Mouse (Mus musculus) liver, adult 2 months (tissue): ENCODE measurements around the gene Ubxn6. TPM values are rescaled to one million over a fixed set of nuclear protein-coding genes. Genes with fewer than 3 reads are reported as not detected.

Experiments
- DNase-seq: peaks from one replicate; pipeline ENCODE4 v3.0.0-alpha.2; 2011; ENCODE audit warnings: low read depth, low spot score; ENCODE audit errors: extremely low read depth
- H3K27ac ChIP-seq: fragments of 200-500 bp; replicated peaks from 2 replicates; pipeline ENCODE4 v1.5.1; 2012; ENCODE audit warnings: low read depth, mild to moderate bottlenecking, control low read depth, inconsistent platforms, low read length; ENCODE audit not compliant: insufficient read depth
- H3K27me3 ChIP-seq: fragments of 200-500 bp; 2 replicates; pipeline ENCODE4 v1.6.1; 2012; ENCODE audit warnings: mild to moderate bottlenecking, moderate library complexity, low read length, inconsistent platforms; ENCODE audit not compliant: control insufficient read depth, insufficient read depth
- H3K36me3 ChIP-seq: fragments of 200-500 bp; 2 replicates; pipeline ENCODE4 v1.6.1; 2012; ENCODE audit warnings: low read length, inconsistent platforms; ENCODE audit not compliant: control insufficient read depth, insufficient read depth
- H3K4me1 ChIP-seq: fragments of 200-500 bp; 2 replicates; pipeline ENCODE4 v1.6.1; 2011; ENCODE audit warnings: low read length; ENCODE audit not compliant: control insufficient read depth, insufficient read depth
- H3K4me3 ChIP-seq: fragments of 200-500 bp; 2 replicates; pipeline ENCODE4 v1.5.1; 2011; ENCODE audit warnings: low read depth, mild to moderate bottlenecking, control low read depth, low read length, moderate library complexity; ENCODE audit not compliant: insufficient read depth
- H3K79me2 ChIP-seq: fragments of 200-500 bp; 2 replicates; pipeline ENCODE4 v1.6.1; 2012; ENCODE audit warnings: inconsistent platforms, mild to moderate bottlenecking, low read length, moderate library complexity; ENCODE audit not compliant: control insufficient read depth, insufficient read depth
- H3K9ac ChIP-seq: fragments of 200-500 bp; 2 replicates; pipeline ENCODE4 v1.6.1; 2012; ENCODE audit warnings: low read depth, mild to moderate bottlenecking, control low read depth, inconsistent platforms, low read length
- CTCF ChIP-seq: fragments of 200-500 bp; IDR thresholded peaks from 2 replicates; pipeline ENCODE4 v1.5.1; 2011; ENCODE audit warnings: low read depth, low read length, control low read depth
- POLR2A ChIP-seq: fragments of 200-500 bp; IDR thresholded peaks from 2 replicates; pipeline ENCODE4 v1.6.1; 2011; ENCODE audit warnings: low read length, control low read depth; ENCODE audit not compliant: insufficient read depth; ENCODE audit errors: extremely low read depth
- WGBS: fragments of 180-500 bp; shearing (Covaris S2); methylation state at CpG from one replicate; pipeline ENCODE4 v1.1.7; 2018; 5-methylcytosine and 5-hydroxymethylcytosine counted together
- polyA plus RNA-seq: library from polyadenylated mRNA; depleted of rRNA; stranded (reverse); fragments of >200 nt; gene quantifications from 2 replicates; pipeline ENCODE4 v1.2.3, GENCODE M21; 2012
- total RNA-seq: library from RNA; depleted of rRNA; stranded (reverse); fragments of >200 nt; gene quantifications from 2 replicates; pipeline ENCODE4 v1.2.3, GENCODE M21; 2014

Gene Ubxn6
- total and polyA plus RNA-seq, 2 experiments = 34.9 to 55.8 TPM

- Histone ChIP-seq H3K4me1 (peaks cover 29% of the 10 kb centered on the region), H3K36me3 (no peaks in the 10 kb centered on the region), H3K27me3 (no peaks in the 10 kb centered on the region), H3K79me2 (peaks cover 56% of the 10 kb centered on the region), H3K27ac (no peak overlapping the region), H3K4me3 (no peak overlapping the region), H3K9ac (no peak overlapping the region)
- DNase-seq = no peak
- 61% methylated on average over 7 of the region's 7 CpGs for WGBS
- TF ChIP-seq POLR2A = no peak
- no peak for TF ChIP-seq CTCF
Observed at GRCm38 (mm10) chr17:56034040-56034725, 40.6 kb downstream of the Ubxn6 start.

- no peaks in the 10 kb centered on the region for H3K27me3 ChIP-seq
- H3K79me2 ChIP-seq = peaks cover 56% of the 10 kb centered on the region
- H3K27ac ChIP-seq = no peak overlapping the region
- no peak overlapping the region for H3K4me3 ChIP-seq
- peaks cover 38% of the 10 kb centered on the region for H3K4me1 ChIP-seq
- TF ChIP-seq CTCF = no peak
- no peak for TF ChIP-seq POLR2A
- no peaks in the 10 kb centered on the region for H3K36me3 ChIP-seq
- no peak overlapping the region for H3K9ac ChIP-seq
- DNase-seq = no peak
- 68% methylated on average over 7 of the region's 7 CpGs for WGBS
Observed at GRCm38 (mm10) chr17:56032831-56033230, 42.0 kb downstream of the Ubxn6 start.

GRCm38 (mm10) chr17:56032127-56032733 lies 42.6 kb downstream of the Ubxn6 start:
- Histone ChIP-seq H3K79me2 (peaks cover 56% of the 10 kb centered on the region), H3K36me3 (no peaks in the 10 kb centered on the region), H3K4me3 (no peak overlapping the region), H3K9ac (no peak overlapping the region), H3K27ac (no peak overlapping the region), H3K4me1 (peaks cover 44% of the 10 kb centered on the region), H3K27me3 (no peaks in the 10 kb centered on the region)
- DNase-seq = no peak
- TF ChIP-seq POLR2A (no peak), CTCF (no peak)
- 35% methylated on average over 6 of the region's 6 CpGs for WGBS

- Histone ChIP-seq H3K27ac (no peak overlapping the region), H3K9ac (no peak overlapping the region), H3K4me1 (peaks cover 50% of the 10 kb centered on the region), H3K4me3 (no peak overlapping the region), H3K36me3 (no peaks in the 10 kb centered on the region), H3K79me2 (peaks cover 62% of the 10 kb centered on the region), H3K27me3 (no peaks in the 10 kb centered on the region)
- TF ChIP-seq POLR2A (no peak), CTCF (no peak)
- no peak for DNase-seq
- WGBS = 84% methylated on average over 7 of the region's 7 CpGs
Observed at GRCm38 (mm10) chr17:56031431-56031830, 43.4 kb downstream of the Ubxn6 start.

- WGBS = 41% methylated on average over 5 of the region's 5 CpGs
- peaks cover 50% of the 10 kb centered on the region for H3K4me1 ChIP-seq
- no peak overlapping the region for H3K4me3 ChIP-seq
- no peaks in the 10 kb centered on the region for H3K27me3 ChIP-seq
- no peak overlapping the region for H3K9ac ChIP-seq
- no peaks in the 10 kb centered on the region for H3K36me3 ChIP-seq
- H3K79me2 ChIP-seq = peaks cover 63% of the 10 kb centered on the region
- no peak for DNase-seq
- TF ChIP-seq POLR2A = no peak
- TF ChIP-seq CTCF = 0 out of 2 replicates have a peak, but pooled peaks have one; percentile 23
- H3K27ac ChIP-seq = 0 out of 2 replicates have a peak overlapping the region, but pooled peaks have one; percentile 21
Observed at GRCm38 (mm10) chr17:56030919-56031318, 43.9 kb downstream of the Ubxn6 start.
